Mouse (Mus musculus): ENCODE results near the gene Zfhx2. TPM values are rescaled to one million over a fixed set of nuclear protein-coding genes. Genes with fewer than 3 reads are reported as not detected.

Gene Zfhx2
- total RNA-seq, 1 experiment: 9.4 TPM

- in situ Hi-C loops (cut with MboI; ENCODE audit: low sequenced_read_pairs in 2 of 2, unreplicated experiment in 2 of 2): loop anchor here in 1 of 2 experiments (10.0 kb wide), 2 partner anchors 111 to 171 kb away; no protein-coding TSS in a partner anchor
- peak overlapping the region; percentile 96 for H3K9ac ChIP-seq (ENCODE audit: insufficient read depth, low read depth, low read length, poor library complexity, severe bottlenecking)
- H3K4me1 ChIP-seq (ENCODE audit: control insufficient read depth in 2 of 2, insufficient read depth in 2 of 2, low read length in 2 of 2, poor library complexity in 1 of 2): no peaks in the 10 kb centered on the region
- no peak for TF ChIP-seq HCFC1 (IDR thresholded peaks at IDR 0.05; ENCODE audit: borderline replicate concordance, insufficient read depth, low read length)
- no peak for TF ChIP-seq ZC3H11A (IDR thresholded peaks at IDR 0.05; ENCODE audit: borderline replicate concordance, low read depth, low read length)
- TF ChIP-seq ZNF384 (IDR thresholded peaks at IDR 0.05; ENCODE audit: low read depth, low read length): no peak
- no peak for TF ChIP-seq MAFK (IDR thresholded peaks at IDR 0.05; ENCODE audit: insufficient read depth, low read depth, low read length)
- no peak for TF ChIP-seq CHD2 (IDR thresholded peaks at IDR 0.05; ENCODE audit: low read depth, low read length)
- H3K27ac ChIP-seq (ENCODE audit: insufficient read depth, low read depth, low read length, poor library complexity, severe bottlenecking): peak overlapping the region; percentile 48
- H3K4me3 ChIP-seq (ENCODE audit: insufficient read depth in 1 of 2, low read depth in 1 of 2, low read length in 2 of 2, poor library complexity in 1 of 2, severe bottlenecking in 1 of 2): peak overlapping the region; percentile 88 to 95
- no peaks in the 10 kb centered on the region for H3K9me3 ChIP-seq (ENCODE audit: control insufficient read depth, insufficient read depth, low read depth, low read length)
- peaks cover 9% of the 10 kb centered on the region for H3K36me3 ChIP-seq (ENCODE audit: control insufficient read depth, insufficient read depth, low read length, poor library complexity, severe bottlenecking)
- no peak for DNase-seq (ENCODE audit: low read depth, low spot score)
Observed at GRCm38 (mm10) chr14:55015767-55016111, 76.4 kb downstream of the Zfhx2 start.

- peak; percentile 74; the same call in 1 of the 2 replicates for TF ChIP-seq ZC3H11A (IDR thresholded peaks at IDR 0.05; ENCODE audit: borderline replicate concordance, low read depth, low read length)
- no peak for TF ChIP-seq MAFK (IDR thresholded peaks at IDR 0.05; ENCODE audit: insufficient read depth, low read depth, low read length)
- 0 out of 2 replicates have a peak, but pooled peaks have one; percentile 41 for TF ChIP-seq HCFC1 (IDR thresholded peaks at IDR 0.05; ENCODE audit: borderline replicate concordance, insufficient read depth, low read length)
- TF ChIP-seq ZNF384 (IDR thresholded peaks at IDR 0.05; ENCODE audit: low read depth, low read length): no peak
- TF ChIP-seq CHD2 (IDR thresholded peaks at IDR 0.05; ENCODE audit: low read depth, low read length): peak; percentile 99
- in situ Hi-C loops (cut with MboI; ENCODE audit: low sequenced_read_pairs in 2 of 2, unreplicated experiment in 2 of 2): loop anchor here in 1 of 2 experiments (10.0 kb wide), 2 partner anchors 110 to 170 kb away; no protein-coding TSS in a partner anchor
- Histone ChIP-seq H3K27ac (ENCODE audit: insufficient read depth, low read depth, low read length, poor library complexity, severe bottlenecking) (peak within 1 kb of the TSS; percentile 69), H3K9ac (ENCODE audit: insufficient read depth, low read depth, low read length, poor library complexity, severe bottlenecking) (peak within 1 kb of the TSS; percentile 96), H3K4me3 (ENCODE audit: insufficient read depth in 1 of 2, low read depth in 1 of 2, low read length in 2 of 2, poor library complexity in 1 of 2, severe bottlenecking in 1 of 2) (peak within 1 kb of the TSS; percentile 88 to 95), H3K4me1 (ENCODE audit: control insufficient read depth in 2 of 2, insufficient read depth in 2 of 2, low read length in 2 of 2, poor library complexity in 1 of 2) (no peaks in the 10 kb centered on the region), H3K36me3 (ENCODE audit: control insufficient read depth, insufficient read depth, low read length, poor library complexity, severe bottlenecking) (peaks cover 7% of the 10 kb centered on the region), H3K9me3 (ENCODE audit: control insufficient read depth, insufficient read depth, low read depth, low read length) (no peaks in the 10 kb centered on the region)
- DNase-seq (ENCODE audit: low read depth, low spot score): peak; percentile 100
Observed at GRCm38 (mm10) chr14:55014991-55015766, 76.9 kb downstream of the Zfhx2 start, which contains the start of gene Ngdn. Gene Ngdn (plus strand): TSS chr14:55015454.

- no peak for DNase-seq (ENCODE audit: low read depth, low spot score)
- peak overlapping the region; percentile 87 for H3K9ac ChIP-seq (ENCODE audit: insufficient read depth, low read depth, low read length, poor library complexity, severe bottlenecking)
- in situ Hi-C loops (cut with MboI; ENCODE audit: low sequenced_read_pairs in 2 of 2, unreplicated experiment in 2 of 2): loop anchor here in 1 of 2 experiments (10.0 kb wide), 2 partner anchors 110 to 170 kb away; no protein-coding TSS in a partner anchor
- no peaks in the 10 kb centered on the region for H3K4me1 ChIP-seq (ENCODE audit: control insufficient read depth in 2 of 2, insufficient read depth in 2 of 2, low read length in 2 of 2, poor library complexity in 1 of 2)
- H3K4me3 ChIP-seq (ENCODE audit: insufficient read depth in 1 of 2, low read depth in 1 of 2, low read length in 2 of 2, poor library complexity in 1 of 2, severe bottlenecking in 1 of 2): peak overlapping the region; percentile 76 to 88
- H3K9me3 ChIP-seq (ENCODE audit: control insufficient read depth, insufficient read depth, low read depth, low read length): no peaks in the 10 kb centered on the region
- peaks cover 7% of the 10 kb centered on the region for H3K36me3 ChIP-seq (ENCODE audit: control insufficient read depth, insufficient read depth, low read length, poor library complexity, severe bottlenecking)
- peak overlapping the region; percentile 69 for H3K27ac ChIP-seq (ENCODE audit: insufficient read depth, low read depth, low read length, poor library complexity, severe bottlenecking)
- TF ChIP-seq MAFK (IDR thresholded peaks at IDR 0.05; ENCODE audit: insufficient read depth, low read depth, low read length) (no peak), ZC3H11A (IDR thresholded peaks at IDR 0.05; ENCODE audit: borderline replicate concordance, low read depth, low read length) (no peak), CHD2 (IDR thresholded peaks at IDR 0.05; ENCODE audit: low read depth, low read length) (no peak), HCFC1 (IDR thresholded peaks at IDR 0.05; ENCODE audit: borderline replicate concordance, insufficient read depth, low read length) (no peak), ZNF384 (IDR thresholded peaks at IDR 0.05; ENCODE audit: low read depth, low read length) (no peak)
Observed at GRCm38 (mm10) chr14:55014591-55014990, 77.5 kb downstream of the Zfhx2 start.

GRCm38 (mm10) chr14:55011116-55011515 lies 81.0 kb downstream of the Zfhx2 start:
- peak; percentile 79 for DNase-seq (ENCODE audit: low read depth, low spot score)
- no peak overlapping the region for H3K27ac ChIP-seq (ENCODE audit: insufficient read depth, low read depth, low read length, poor library complexity, severe bottlenecking)
- H3K4me3 ChIP-seq (ENCODE audit: insufficient read depth in 1 of 2, low read depth in 1 of 2, low read length in 2 of 2, poor library complexity in 1 of 2, severe bottlenecking in 1 of 2): no peak overlapping the region
- H3K36me3 ChIP-seq (ENCODE audit: control insufficient read depth, insufficient read depth, low read length, poor library complexity, severe bottlenecking): no peaks in the 10 kb centered on the region
- H3K9ac ChIP-seq (ENCODE audit: insufficient read depth, low read depth, low read length, poor library complexity, severe bottlenecking): no peak overlapping the region
- H3K9me3 ChIP-seq (ENCODE audit: control insufficient read depth, insufficient read depth, low read depth, low read length): no peaks in the 10 kb centered on the region
- no peaks in the 10 kb centered on the region for H3K4me1 ChIP-seq (ENCODE audit: control insufficient read depth in 2 of 2, insufficient read depth in 2 of 2, low read length in 2 of 2, poor library complexity in 1 of 2)
- in situ Hi-C loops (cut with MboI; ENCODE audit: low sequenced_read_pairs in 2 of 2, unreplicated experiment in 2 of 2): loop anchor here in 1 of 2 experiments (10.0 kb wide), 2 partner anchors 106 to 166 kb away; no protein-coding TSS in a partner anchor
- TF ChIP-seq ZC3H11A (IDR thresholded peaks at IDR 0.05; ENCODE audit: borderline replicate concordance, low read depth, low read length) (peak; percentile 75), MAFK (IDR thresholded peaks at IDR 0.05; ENCODE audit: insufficient read depth, low read depth, low read length) (no peak)

Other genes with a start within 250 kb of the Zfhx2 start
- gene Homez, start 221.4 kb downstream of the Zfhx2 start, total RNA-seq (2012; rRNA removed): 2.5 and 3.9 TPM in 2 replicates
- 0.62 and 0.74 TPM in 2 replicates for gene Ppp1r3e, start 214.8 kb downstream of the Zfhx2 start, total RNA-seq (2012; rRNA removed)
- 7.7 and 9.4 TPM in 2 replicates for gene Bcl2l2, start 208.9 kb downstream of the Zfhx2 start, total RNA-seq (2012; rRNA removed)
- 0.71 and 0.79 TPM in 2 replicates for gene Gm20521, start 208.9 kb downstream of the Zfhx2 start, total RNA-seq (2012; rRNA removed)
- gene Pabpn1, start 199.8 kb downstream of the Zfhx2 start, total RNA-seq (2012; rRNA removed): 76.8 and 117 TPM in 2 replicates
- gene Slc22a17, start 179.2 kb downstream of the Zfhx2 start, total RNA-seq (2012; rRNA removed): 5.2 and 16.2 TPM in 2 replicates
- gene Efs, start 166.2 kb downstream of the Zfhx2 start, total RNA-seq (2012; rRNA removed): 10.8 and 28.3 TPM in 2 replicates
- 0.27 and 0.74 TPM in 2 replicates for gene Il25, start 159.6 kb downstream of the Zfhx2 start, total RNA-seq (2012; rRNA removed)
- 0.74 TPM in 1 of 2 replicates, not detected in the other for gene Cmtm5, start 156.1 kb downstream of the Zfhx2 start, total RNA-seq (2012; rRNA removed)
- 7.1 and 8.8 TPM in 2 replicates for gene Myh6, start 125.4 kb downstream of the Zfhx2 start, total RNA-seq (2012; rRNA removed)
- not detected in 2 replicates for gene Gm17428, start 115.4 kb downstream of the Zfhx2 start, total RNA-seq (2012; rRNA removed)
- 3.2 and 3.3 TPM in 2 replicates for gene Myh7, start 97.7 kb downstream of the Zfhx2 start, total RNA-seq (2012; rRNA removed)
- 53.5 and 90.9 TPM in 2 replicates for gene Ngdn, start 76.9 kb downstream of the Zfhx2 start, total RNA-seq (2012; rRNA removed)
- gene Thtpa, start 2.5 kb upstream of the Zfhx2 start, total RNA-seq (2012; rRNA removed): 7.9 and 11.9 TPM in 2 replicates
- 5.9 and 14.1 TPM in 2 replicates for gene Ap1g2, start 14.3 kb upstream of the Zfhx2 start, total RNA-seq (2012; rRNA removed)
- 1.7 and 3.8 TPM in 2 replicates for gene Jph4, start 24.6 kb upstream of the Zfhx2 start, total RNA-seq (2012; rRNA removed)
- gene Dhrs2, start 129.7 kb upstream of the Zfhx2 start, total RNA-seq (2012; rRNA removed): not detected in 2 replicates

All from ES-E14 (cell line).